Mouse (Mus musculus) kidney, postnatal 0 days (tissue): ENCODE results near the gene Stat3. TPM values are rescaled to one million over a fixed set of nuclear protein-coding genes. Genes with fewer than 3 reads are reported as not detected.
A peak's percentile ranks its signal among the peaks of the same experiment; 100 is the strongest.

Experiments used
- ATAC-seq: fragments of 200-750 bp; cut with Nextera tagmentation; replicated peaks from 2 replicates; pipeline ENCODE4 v1.8.0; 2017; ENCODE audit warnings: low read depth, moderate number of reproducible peaks, moderate TSS enrichment, moderate library complexity; ENCODE audit not compliant: low FRiP score
- DNase-seq: peaks from one replicate; pipeline ENCODE4 v3.0.0-alpha.2; 2016; ENCODE audit warnings: low spot score
- H3K27ac ChIP-seq: fragments of 300-500 bp; sonication (generic); 2 replicates; pipeline ENCODE4 v1.5.1; 2014; ENCODE audit warnings: mild to moderate bottlenecking
- H3K27me3 ChIP-seq: fragments of 300-500 bp; sonication (generic); 2 replicates; pipeline ENCODE4 v1.6.1; 2014; ENCODE audit warnings: low read length, mixed read lengths; ENCODE audit not compliant: insufficient read depth
- H3K36me3 ChIP-seq: fragments of 300-500 bp; sonication (generic); 2 replicates; pipeline ENCODE4 v1.6.1; 2014; ENCODE audit warnings: low read length, mixed read lengths; ENCODE audit not compliant: insufficient read depth
- H3K4me1 ChIP-seq: fragments of 300-500 bp; sonication (generic); replicated peaks from 2 replicates; pipeline ENCODE4 v1.6.1; 2014; ENCODE audit warnings: antibody characterized with exemption, low read length, mixed read lengths; ENCODE audit not compliant: insufficient read depth
- H3K4me2 ChIP-seq: fragments of 300-500 bp; sonication (generic); 2 replicates; pipeline ENCODE4 v1.6.1; 2014; ENCODE audit warnings: mild to moderate bottlenecking, low read length, moderate library complexity, mixed read lengths
- H3K4me3 ChIP-seq: fragments of 300-500 bp; sonication (generic); replicated peaks from 2 replicates; pipeline ENCODE4 v1.5.1; 2014; ENCODE audit warnings: low read depth, low read length
- H3K9ac ChIP-seq: fragments of 300-500 bp; sonication (generic); 2 replicates; pipeline ENCODE4 v1.6.1; 2014; ENCODE audit warnings: low read depth, low read length
- H3K9me3 ChIP-seq: fragments of 300-500 bp; sonication (generic); replicated peaks from 2 replicates; pipeline ENCODE4 v1.6.1; 2016; ENCODE audit warnings: low read length, inconsistent platforms, mixed read lengths
- CTCF ChIP-seq: IDR thresholded peaks from 2 replicates; pipeline ENCODE4 v1.5.1; 2016; ENCODE audit warnings: antibody characterized with exemption, low read depth, mild to moderate bottlenecking, moderate library complexity
- WGBS: fragments of 180-500 bp; shearing (Covaris S2); extraction: QIAGEN DNeasy Blood & Tissue Kit; methylation state at CpG from one replicate; pipeline ENCODE4 v1.1.7; 2014; 5-methylcytosine and 5-hydroxymethylcytosine counted together
- polyA plus RNA-seq: library from polyadenylated mRNA; unstranded; fragments of >200 nt; fragmentation: Nextera tagmentation; extraction: Ambion mirVana; gene quantifications from 2 replicates; pipeline ENCODE4 v1.2.1, GENCODE M21; 2015

Stat3 gene
- polyA plus RNA-seq, 1 experiment from 2014 or later, result 48.0 TPM

- 32% methylated on average over 3 of the region's 3 CpGs for WGBS
- Histone ChIP-seq H3K9me3 (no peaks in the 10 kb centered on the region), H3K36me3 (peaks cover 6% of the 10 kb centered on the region; the same call in 1 of the 2 replicates), H3K27ac (peak overlapping the region; percentile 44; the same call in 1 of the 2 replicates), H3K4me1 (peaks cover 26% of the 10 kb centered on the region; the same call in 1 of the 2 replicates), H3K9ac (no peak overlapping the region), H3K4me2 (peak overlapping the region; percentile 25), H3K27me3 (peaks cover 10% of the 10 kb centered on the region), H3K4me3 (0 out of 2 replicates have a peak overlapping the region, but pooled peaks have one; percentile 14)
- no peak for TF ChIP-seq CTCF
- ATAC-seq (no peak), DNase-seq (peak; percentile 61)
These were observed 20.5 kb upstream of the Stat3 start for GRCm38 (mm10) chr11:100959826-100960225.

GRCm38 (mm10) chr11:100959464-100959810, 20.1 kb upstream of the Stat3 start:
- Histone ChIP-seq H3K4me2 (peak overlapping the region; percentile 25), H3K27ac (0 out of 2 replicates have a peak overlapping the region, but pooled peaks have one; percentile 44), H3K9ac (no peak overlapping the region), H3K9me3 (no peaks in the 10 kb centered on the region), H3K27me3 (peaks cover 10% of the 10 kb centered on the region), H3K4me1 (0 out of 2 replicates have a peak, but pooled peaks cover 26% of the 10 kb centered on the region), H3K4me3 (peak overlapping the region; percentile 14; the same call in 1 of the 2 replicates), H3K36me3 (peaks cover 6% of the 10 kb centered on the region; the same call in 1 of the 2 replicates)
- 5% methylated on average over 14 of the region's 14 CpGs for WGBS
- no peak for ATAC-seq
- peak; percentile 94 for DNase-seq
- TF ChIP-seq CTCF, result peak; percentile 73

- H3K9ac ChIP-seq, result no peak overlapping the region
- no peak for DNase-seq
- peaks cover 10% of the 10 kb centered on the region for H3K27me3 ChIP-seq
- 26% methylated on average over 76 of the region's 76 CpGs for WGBS
- no peaks in the 10 kb centered on the region for H3K9me3 ChIP-seq
- peak overlapping the region; percentile 25 for H3K4me2 ChIP-seq
- peaks cover 6% of the 10 kb centered on the region; the same call in 1 of the 2 replicates for H3K36me3 ChIP-seq
- peak overlapping the region; percentile 14; the same call in 1 of the 2 replicates for H3K4me3 ChIP-seq
- H3K4me1 ChIP-seq, result 0 out of 2 replicates have a peak, but pooled peaks cover 26% of the 10 kb centered on the region
- TF ChIP-seq CTCF, result no peak
- ATAC-seq, result no peak
- no peak overlapping the region for H3K27ac ChIP-seq
These were observed 19.5 kb upstream of the Stat3 start for GRCm38 (mm10) chr11:100958613-100959463.

GRCm38 (mm10) chr11:100957915-100958469, 18.7 kb upstream of the Stat3 start:
- DNase-seq, result no peak
- no peak; the same call in 1 of the 2 replicates for ATAC-seq
- Histone ChIP-seq H3K36me3 (peaks cover 6% of the 10 kb centered on the region; the same call in 1 of the 2 replicates), H3K27ac (no peak overlapping the region), H3K4me3 (no peak overlapping the region), H3K27me3 (peaks cover 10% of the 10 kb centered on the region), H3K4me2 (0 out of 2 replicates have a peak overlapping the region, but pooled peaks have one; percentile 25), H3K9me3 (no peaks in the 10 kb centered on the region), H3K9ac (no peak overlapping the region), H3K4me1 (0 out of 2 replicates have a peak, but pooled peaks cover 26% of the 10 kb centered on the region)
- 57% methylated on average over 6 of the region's 6 CpGs for WGBS
- TF ChIP-seq CTCF, result no peak

GRCm38 (mm10) chr11:100957244-100957643, 17.9 kb upstream of the Stat3 start:
- no peak overlapping the region for H3K4me2 ChIP-seq
- peaks cover 6% of the 10 kb centered on the region; the same call in 1 of the 2 replicates for H3K36me3 ChIP-seq
- DNase-seq (peak; percentile 91), ATAC-seq (no peak)
- peak; percentile 96 for TF ChIP-seq CTCF
- H3K27me3 ChIP-seq, result peaks cover 10% of the 10 kb centered on the region
- no peak overlapping the region for H3K27ac ChIP-seq
- WGBS, result 2% methylated on average over 5 of the region's 5 CpGs
- H3K4me3 ChIP-seq, result no peak overlapping the region
- H3K4me1 ChIP-seq, result 0 out of 2 replicates have a peak, but pooled peaks cover 20% of the 10 kb centered on the region
- no peaks in the 10 kb centered on the region for H3K9me3 ChIP-seq
- no peak overlapping the region for H3K9ac ChIP-seq

- DNase-seq, result no peak
- H3K36me3 ChIP-seq, result no peaks in the 10 kb centered on the region
- H3K27ac ChIP-seq, result no peak overlapping the region
- WGBS, result 97% methylated on average over 1 of the region's 1 CpGs
- no peak overlapping the region for H3K4me3 ChIP-seq
- TF ChIP-seq CTCF, result peak; percentile 38; the same call in 1 of the 2 replicates
- H3K9me3 ChIP-seq, result no peaks in the 10 kb centered on the region
- H3K4me2 ChIP-seq, result no peak overlapping the region
- no peaks in the 10 kb centered on the region for H3K27me3 ChIP-seq
- H3K4me1 ChIP-seq, result 0 out of 2 replicates have a peak, but pooled peaks cover 6% of the 10 kb centered on the region
- no peak for ATAC-seq
- H3K9ac ChIP-seq, result no peak overlapping the region
These were observed 10.2 kb upstream of the Stat3 start for GRCm38 (mm10) chr11:100949540-100949939.
